Mouse (Mus musculus) embryonic fibroblast, embryonic 13.5 days (primary cell): Measurements from ENCODE around the gene Pqlc3. TPM values are rescaled to one million over a fixed set of nuclear protein-coding genes. Genes with fewer than 3 reads are reported as not detected.
"Not testable (repeated sequence)": the region's sequence is repeated elsewhere in the genome, so short reads cannot be mapped to it uniquely, and the experiment has no call there.

Experiments
- H3K27ac ChIP-seq: 2 replicates; pipeline ENCODE4 v1.5.1; 2012; ENCODE audit warnings: low read length, control low read depth, inconsistent platforms; ENCODE audit not compliant: insufficient read depth
- H3K4me1 ChIP-seq: 2 replicates; pipeline ENCODE4 v1.6.1; 2011; ENCODE audit warnings: low read length; ENCODE audit not compliant: control insufficient read depth, insufficient read depth
- H3K4me3 ChIP-seq: 2 replicates; pipeline ENCODE4 v1.5.1; 2011; ENCODE audit warnings: mild to moderate bottlenecking, control low read depth, low read length; ENCODE audit not compliant: insufficient read depth
- CTCF ChIP-seq: IDR thresholded peaks from 2 replicates; pipeline ENCODE4 v1.5.1; 2011; ENCODE audit warnings: mild to moderate bottlenecking, control low read depth, low read length, moderate library complexity, borderline replicate concordance; ENCODE audit not compliant: insufficient read depth
- POLR2A ChIP-seq: IDR thresholded peaks from 2 replicates; pipeline ENCODE4 v1.6.1; 2011; ENCODE audit warnings: low read depth, mild to moderate bottlenecking, control low read depth, low read length, moderate library complexity
- polyA plus RNA-seq: library from polyadenylated mRNA; stranded (reverse); fragments of >200 nt; gene quantifications from 2 replicates; pipeline ENCODE4 v1.2.4, GENCODE M21; 2011; ENCODE audit warnings: low read depth; ENCODE audit not compliant: missing spikeins, insufficient read length

The Pqlc3 gene
- polyA plus RNA-seq, 1 experiment: 77.4 TPM

DNA sequence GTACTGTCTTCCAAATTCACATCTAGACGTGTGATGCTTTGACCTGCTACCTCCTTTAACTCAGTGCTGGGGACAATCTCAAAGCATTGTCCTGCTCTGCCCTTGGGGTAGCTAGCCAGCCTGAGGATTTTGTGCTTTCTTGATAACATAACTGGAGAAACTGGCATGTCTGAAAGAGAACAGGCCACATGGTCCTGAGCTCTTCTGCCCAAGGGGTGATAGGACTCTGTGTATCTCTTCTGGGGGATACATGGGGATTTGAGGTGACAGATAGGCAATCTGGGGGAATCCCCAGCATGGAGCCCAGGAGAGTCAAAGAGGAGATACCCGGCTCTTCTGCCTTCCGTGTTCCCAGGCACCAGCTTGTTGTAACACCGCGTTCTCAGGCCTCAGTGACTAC is 34.5 kb upstream of the Pqlc3 start:
- H3K27ac ChIP-seq: no peak overlapping the region
- TF ChIP-seq CTCF (no peak), POLR2A (no peak)
- peaks cover 7% of the 10 kb centered on the region for H3K4me1 ChIP-seq
- no peak overlapping the region for H3K4me3 ChIP-seq

DNA sequence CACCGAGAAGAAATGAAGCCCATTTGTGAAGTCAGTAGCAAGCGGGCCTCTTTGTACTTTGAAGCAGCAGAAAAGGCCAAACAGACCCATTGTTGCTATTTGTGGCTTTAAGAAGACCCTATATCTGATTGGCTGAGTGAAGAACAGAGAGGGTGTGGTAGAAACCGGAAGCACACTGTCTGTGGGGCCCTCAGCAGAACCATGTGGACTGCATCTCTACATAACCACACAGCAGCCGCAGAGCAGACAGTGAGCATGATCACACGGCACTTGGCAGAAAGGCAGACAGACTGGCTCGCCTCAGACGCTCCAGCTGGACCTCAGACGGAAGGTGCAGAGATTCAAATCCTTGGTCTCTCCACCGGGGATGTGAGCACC is 33.2 kb upstream of the Pqlc3 start:
- no peak overlapping the region for H3K4me3 ChIP-seq
- peaks cover 3% of the 10 kb centered on the region; the same call in 1 of the 2 replicates for H3K4me1 ChIP-seq
- TF ChIP-seq CTCF (no peak), POLR2A (no peak)
- no peak overlapping the region for H3K27ac ChIP-seq

DNA sequence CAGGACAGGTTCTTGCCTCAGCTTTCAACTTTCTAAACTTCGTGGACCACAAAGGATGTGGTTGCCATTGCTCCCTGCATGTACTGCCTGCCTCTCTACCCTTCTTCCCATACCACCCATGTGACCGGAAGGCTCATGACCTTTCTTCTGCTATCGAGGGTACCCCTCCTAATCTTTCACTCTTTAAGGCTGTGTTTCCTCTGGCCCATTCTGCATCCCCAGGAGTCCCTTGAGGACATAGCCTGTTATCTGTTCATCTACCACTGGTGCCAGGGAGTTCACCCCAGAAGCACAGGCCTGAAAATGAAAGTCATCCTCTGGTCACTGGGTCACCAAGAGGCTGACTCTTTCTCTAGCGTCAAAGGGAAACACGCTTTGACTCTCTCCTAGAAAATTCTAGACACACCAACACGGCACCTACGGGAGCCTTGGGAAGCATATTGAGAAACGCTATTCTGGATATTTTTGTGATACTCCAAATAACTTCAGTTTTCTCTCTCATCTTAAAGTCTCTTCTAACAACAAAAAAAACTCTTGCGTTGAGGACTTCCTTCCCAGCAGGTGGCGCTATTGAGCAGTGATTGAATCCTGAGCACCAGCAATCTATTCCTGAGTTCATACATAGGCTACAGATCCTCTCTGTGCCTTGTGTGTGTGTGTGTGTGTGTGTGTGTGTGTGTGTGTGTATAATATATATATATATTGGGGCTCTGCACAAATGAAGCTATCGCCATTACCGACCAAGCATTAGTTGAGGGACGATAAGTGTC is 32.7 kb upstream of the Pqlc3 start:
- H3K4me3 ChIP-seq: no peak overlapping the region
- H3K4me1 ChIP-seq: peaks cover 3% of the 10 kb centered on the region; the same call in 1 of the 2 replicates
- 0 out of 2 replicates have a peak, but pooled peaks have one; percentile 29 for TF ChIP-seq CTCF
- TF ChIP-seq POLR2A: no peak
- no peak overlapping the region for H3K27ac ChIP-seq

DNA sequence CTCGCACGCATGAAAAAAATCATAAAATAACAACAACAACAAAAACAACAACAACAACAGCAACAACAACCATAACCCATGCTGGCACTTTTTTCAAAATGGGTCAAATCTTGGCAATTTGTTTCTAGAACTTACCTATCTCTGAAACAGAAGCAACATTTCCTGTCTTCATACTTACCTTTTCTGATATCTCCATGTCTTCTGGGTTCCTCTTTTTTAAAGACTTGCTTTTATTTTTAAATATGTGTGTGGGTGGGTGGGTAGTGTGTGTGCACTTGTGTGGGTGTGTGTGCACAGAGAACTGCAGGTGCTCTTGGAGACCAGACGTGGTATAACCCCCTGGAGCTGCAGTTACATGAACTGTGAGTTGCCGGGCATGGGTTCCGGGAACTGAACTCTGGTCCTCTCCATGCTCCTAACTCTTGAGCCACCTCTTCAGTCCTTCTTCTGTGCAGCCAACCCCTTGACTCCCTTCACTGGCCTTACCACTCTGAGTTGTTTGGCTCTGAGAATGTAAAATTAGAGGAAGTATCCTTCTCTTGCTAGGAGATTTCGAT is 24.4 kb upstream of the Pqlc3 start:
- H3K4me1 ChIP-seq: no peaks in the 10 kb centered on the region
- no peak for TF ChIP-seq CTCF
- no peak for TF ChIP-seq POLR2A
- no peak overlapping the region for H3K27ac ChIP-seq
- H3K4me3 ChIP-seq: no peak overlapping the region

DNA sequence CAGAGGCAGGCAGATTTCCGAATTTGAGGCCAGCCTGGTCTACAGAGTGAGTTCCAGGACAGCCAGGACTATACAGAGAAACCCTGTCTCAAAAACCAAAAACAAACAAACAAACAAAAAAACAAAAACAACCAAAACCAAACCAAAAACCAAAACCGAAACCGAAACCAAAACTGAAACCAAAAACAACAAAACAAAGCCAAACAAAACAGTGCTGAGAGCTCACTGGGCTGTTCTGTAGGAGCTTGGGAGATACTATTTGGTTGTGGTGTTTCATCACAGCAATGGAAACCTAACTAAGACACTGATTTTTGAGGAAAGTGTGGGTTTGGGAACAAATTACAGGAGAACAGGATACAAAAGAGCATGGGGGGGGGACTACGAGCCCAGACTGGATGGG is 21.9 kb upstream of the Pqlc3 start:
- no peak overlapping the region for H3K27ac ChIP-seq
- no peaks in the 10 kb centered on the region for H3K4me1 ChIP-seq
- TF ChIP-seq POLR2A (no peak), CTCF (no peak)
- H3K4me3 ChIP-seq: no peak overlapping the region

DNA sequence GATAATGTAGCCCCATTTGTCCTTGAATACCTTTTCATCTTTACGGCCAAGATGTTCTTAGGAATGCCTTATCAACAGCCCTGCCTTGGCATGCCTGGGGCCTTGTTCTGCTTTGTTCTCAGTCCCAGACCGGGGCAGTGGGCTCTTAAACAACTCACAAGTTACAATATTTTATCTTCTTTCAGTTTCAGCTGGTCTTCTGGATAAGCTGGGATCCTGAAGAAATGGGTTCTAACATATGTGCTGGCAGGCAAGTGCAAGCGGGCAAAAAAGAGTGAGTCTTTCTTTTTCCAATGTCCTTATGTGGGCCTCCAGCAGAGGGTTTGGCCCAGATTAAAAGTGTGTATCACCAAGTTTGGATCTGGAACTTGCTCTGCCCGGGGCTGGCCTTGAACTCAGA is 20.9 kb upstream of the Pqlc3 start:
- H3K4me3 ChIP-seq, H3K4me1 ChIP-seq, H3K27ac ChIP-seq: not testable (repeated sequence)

DNA sequence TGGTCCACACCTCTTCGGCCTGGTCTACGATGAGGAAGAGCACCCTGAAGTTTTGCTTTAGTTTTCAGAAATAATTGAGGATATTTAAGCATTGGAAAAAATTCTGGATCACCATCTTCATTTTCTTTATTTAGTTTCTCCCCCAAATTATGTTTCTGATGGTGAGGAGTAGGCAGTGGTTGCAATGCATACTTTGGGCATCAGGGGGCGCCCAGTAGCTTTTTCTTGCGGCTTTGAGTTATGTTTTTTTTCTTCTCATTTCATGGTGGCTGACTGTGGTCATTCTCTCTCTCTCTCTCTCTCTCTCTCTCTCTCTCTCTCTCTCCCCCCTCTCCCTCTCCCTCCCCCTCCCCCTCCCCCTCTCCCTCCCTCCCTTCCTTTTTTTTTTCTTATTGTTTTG is 18.3 kb upstream of the Pqlc3 start:
- Histone ChIP-seq H3K4me1 (no peaks in the 10 kb centered on the region), H3K27ac (no peak overlapping the region), H3K4me3 (no peak overlapping the region)
- TF ChIP-seq CTCF (no peak), POLR2A (no peak)

DNA sequence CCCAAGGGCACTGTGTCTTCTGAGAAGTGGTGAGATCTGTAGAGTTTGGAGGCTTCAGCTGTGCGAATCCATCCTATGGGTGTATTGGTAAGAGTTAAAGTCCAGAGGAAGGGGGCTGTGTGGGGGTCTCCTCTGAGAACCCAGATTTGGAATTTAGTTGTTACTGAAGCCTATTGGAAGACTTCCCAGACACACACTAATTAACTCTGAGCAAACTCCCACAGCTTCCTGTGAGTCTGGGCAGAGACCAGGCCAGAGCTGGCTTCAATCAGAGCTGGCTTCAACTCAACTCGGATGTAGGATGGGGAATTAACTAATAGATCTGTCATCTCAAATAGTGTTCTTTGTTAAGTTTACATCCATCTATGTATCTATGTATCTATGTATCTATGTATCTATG is 15.5 kb upstream of the Pqlc3 start:
- no peak for TF ChIP-seq POLR2A
- TF ChIP-seq CTCF: no peak
- Histone ChIP-seq H3K27ac (no peak overlapping the region), H3K4me1 (no peaks in the 10 kb centered on the region; the same call in 1 of the 2 replicates), H3K4me3 (no peak overlapping the region)

DNA sequence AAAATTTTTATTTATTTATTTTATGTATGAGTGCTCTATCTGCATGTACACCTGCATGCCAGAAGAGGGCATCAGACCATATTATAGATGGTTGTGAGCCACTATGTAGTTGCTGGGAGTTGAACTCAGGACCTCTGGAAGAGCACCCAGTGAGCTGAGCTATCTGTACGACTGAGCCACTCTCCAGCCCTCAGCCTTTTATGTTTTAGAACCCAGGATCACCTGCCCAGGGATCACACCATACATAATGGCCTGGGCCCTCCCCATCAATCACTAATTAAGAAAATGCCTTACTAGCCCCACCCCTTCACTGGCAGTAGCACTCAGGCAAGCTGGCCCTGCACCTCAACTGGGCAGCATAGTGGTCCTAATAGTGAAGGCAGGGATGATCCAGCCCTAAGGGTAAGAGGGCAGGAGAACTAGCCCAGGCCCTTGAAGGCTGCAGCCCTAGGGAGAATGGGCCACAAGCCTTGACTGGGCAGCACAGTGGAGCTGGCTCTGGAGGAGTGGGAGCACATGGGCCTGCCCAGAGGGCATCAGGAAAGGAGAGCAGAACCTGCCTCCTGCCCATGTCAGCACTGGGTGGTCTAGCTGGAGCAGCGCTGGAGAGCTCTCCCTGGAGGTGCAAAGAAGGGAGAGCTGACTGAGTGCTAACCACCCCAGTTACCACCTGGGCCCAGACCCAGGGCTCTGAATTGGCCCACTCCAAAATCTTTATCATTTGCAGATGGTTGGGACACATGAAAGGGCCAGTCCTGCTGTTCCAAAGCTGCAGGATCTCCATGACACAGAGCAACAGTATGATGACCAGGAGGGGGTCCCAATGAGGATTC is 12.1 kb upstream of the Pqlc3 start:
- H3K27ac ChIP-seq: no peak overlapping the region
- no peak overlapping the region for H3K4me3 ChIP-seq
- TF ChIP-seq CTCF (no peak), POLR2A (no peak)
- no peaks in the 10 kb centered on the region; the same call in 1 of the 2 replicates for H3K4me1 ChIP-seq

DNA sequence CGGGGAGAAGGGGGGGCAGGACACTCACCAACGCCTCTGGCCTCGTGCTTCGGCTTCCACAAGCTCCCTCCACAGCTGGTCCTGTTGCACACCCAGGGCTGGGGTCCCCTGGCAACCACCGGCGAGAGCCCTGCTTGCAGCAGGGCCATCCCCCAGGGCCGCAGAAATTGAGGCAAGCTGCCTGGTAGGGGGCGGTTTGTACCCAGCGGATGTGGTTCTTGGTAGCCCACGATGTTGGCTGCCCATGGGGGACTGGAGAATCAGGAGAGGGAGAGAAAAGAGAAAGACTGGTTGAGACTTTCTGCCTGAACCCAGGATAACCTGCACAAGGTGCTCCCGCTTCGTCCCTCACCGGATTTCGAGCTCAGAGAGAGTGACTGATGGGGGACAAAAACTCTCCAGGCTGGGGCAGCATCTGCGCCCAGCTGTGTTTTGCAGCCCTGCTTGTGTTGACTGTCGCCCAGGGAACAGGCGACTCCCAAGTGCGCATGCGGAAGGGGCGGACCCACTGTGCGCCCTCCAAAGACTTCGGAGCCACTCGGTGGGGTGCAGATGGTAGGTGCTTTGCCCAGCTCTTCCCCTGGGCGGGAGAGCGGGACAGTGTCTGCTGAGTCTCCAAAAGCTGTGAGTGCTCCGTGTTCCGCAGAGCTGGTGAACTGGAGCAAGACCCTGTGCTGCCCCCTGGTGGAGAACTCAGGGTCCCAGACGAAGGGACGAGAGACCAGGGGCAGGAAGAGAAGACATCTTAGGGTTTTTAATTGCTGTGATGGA is 11.1 kb upstream of the Pqlc3 start, which contains the start of gene 2410004P03Rik:
TSS of gene 2410004P03Rik (minus strand) at position 628 of the 771 bp plus-strand sequence.
- TF ChIP-seq CTCF: peak; percentile 51; the same call in 1 of the 2 replicates
- TF ChIP-seq POLR2A: no peak
- Histone ChIP-seq H3K4me3 (peak within 1 kb of the TSS; percentile 6; the same call in 1 of the 2 replicates), H3K27ac (no peak within 1 kb of the TSS), H3K4me1 (no peaks in the 10 kb centered on the region; the same call in 1 of the 2 replicates)
